ENCODE assay signal across 9 mouse cellular contexts in the genomic region with DNA sequence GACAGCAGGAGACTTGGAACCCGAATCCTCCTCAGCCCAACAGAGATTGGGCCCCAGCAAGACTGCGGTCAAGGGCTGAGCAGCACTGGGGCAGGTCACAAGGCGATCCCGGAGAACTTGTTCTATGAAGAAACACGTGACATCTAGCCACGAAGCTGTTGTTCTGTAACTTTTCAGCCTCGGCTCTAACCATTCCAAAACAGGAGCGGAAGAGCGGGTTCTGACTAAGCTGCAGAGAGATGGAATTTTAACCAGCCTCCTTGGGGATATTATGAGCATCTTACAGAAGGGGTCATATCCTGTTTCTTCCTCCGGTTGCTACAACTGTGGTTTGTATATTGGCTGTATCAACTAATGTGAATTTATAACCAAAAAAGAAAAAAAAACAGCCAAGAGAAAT. TPM values are rescaled to one million over a fixed set of nuclear protein-coding genes. Genes with fewer than 3 reads are reported as not detected.
DNase-seq lines count a peak whose midpoint lies in the region; ATAC-seq and TF ChIP-seq lines count a peak whose summit lies in the region.
"Had no signal": no experiment of that assay in that cellular context is flagged by ENCODE, and none has a peak within 500 bp of the region (broad histone marks: within the 10 kb centered on the region; RNA-seq: fewer than 3 reads in every experiment).

No protein-coding gene starts in this region.

- no peaks in the 10 kb centered on the region for H3K9me3 ChIP-seq in stomach, postnatal 0 days (ENCODE audit: control insufficient read depth, low read length)

- TF ChIP-seq EP300 in stomach, postnatal 0 days (optimal IDR thresholded peaks at IDR 0.05) = no peak

- H3K27ac ChIP-seq in stomach, postnatal 0 days (replicated peaks) = peak overlapping the region; percentile 70

- H3K4me2 ChIP-seq in stomach, postnatal 0 days (replicated peaks; ENCODE audit: low read depth) = peak overlapping the region; percentile 36; the same call in 1 of the 2 replicates

- no peak for TF ChIP-seq CTCF in stomach, postnatal 0 days (IDR thresholded peaks at IDR 0.05; ENCODE audit: low read depth)

- peak; percentile 49 for DNase-seq in gastrocnemius, adult 18-20 months (ENCODE audit: low spot score)
- DNase-seq in gastrocnemius, postnatal 10 days = no peak
- peak; percentile 9 for DNase-seq in ZHBTc4 (ENCODE audit: low read depth, low spot score)
- peak; percentile 58 for DNase-seq in gastrocnemius, postnatal 25 days
- DNase-seq in kidney, postnatal 25 days = peak; percentile 31 to 67
- peak; percentile 30 for DNase-seq in stomach, postnatal 0 days (ENCODE audit: low spot score)
- no peak for DNase-seq in cerebellum, adult 11-12 months
- no peak for DNase-seq in yolk sac, embryonic 10.5 days (ENCODE audit: low spot score)

- no peaks in the 10 kb centered on the region for H3K27me3 ChIP-seq in stomach, postnatal 0 days (ENCODE audit: control insufficient read depth, insufficient read depth, low read length)

- H3K4me1 ChIP-seq in stomach, postnatal 0 days (replicated peaks; ENCODE audit: control insufficient read depth, insufficient read depth) = no peaks in the 10 kb centered on the region

- 0 out of 2 replicates have a peak overlapping the region, but pooled peaks have one; percentile 6 for H3K4me3 ChIP-seq in stomach, postnatal 0 days (ENCODE audit: low read depth, low read length)

- peak; percentile 45 for ATAC-seq in stomach, postnatal 0 days (ENCODE audit: low FRiP score, low TSS enrichment)

- no peaks in the 10 kb centered on the region for H3K36me3 ChIP-seq in stomach, postnatal 0 days (ENCODE audit: control insufficient read depth, insufficient read depth, low read length)

- H3K9ac ChIP-seq in stomach, postnatal 0 days (ENCODE audit: low read length) = 0 out of 2 replicates have a peak overlapping the region, but pooled peaks have one; percentile 23

- WGBS in stomach, postnatal 0 days = 17% methylated on average over 10 of the region's 10 CpGs

RNA-seq across cellular contexts. Expression of a gene that starts 38.4 kb away (rescaled TPM):
- under 1 TPM in 1 of 2 experiments, not detected in 1; 0.21 TPM for total RNA-seq in gastrocnemius, adult 18-20 months (2021)
- total RNA-seq in gastrocnemius, postnatal 10 days (2021) = under 1 TPM; 0.14 TPM
- total RNA-seq in gastrocnemius, postnatal 25 days (2021) = not detected
- 0.06 TPM in 1 of 2 replicates, not detected in the other for polyA plus RNA-seq in stomach, postnatal 0 days (2015; fragmentation: Nextera tagmentation; extraction: Ambion mirVana)
- total RNA-seq: common myeloid progenitor, adult 5-6 weeks had no signal

Comparison
In these comparisons a context has a peak if more than half of its experiments do, and no peak if none do; other contexts are left out.
1. DNase-seq: peak in gastrocnemius, adult 18-20 months (single experiment), ZHBTc4 (single experiment), gastrocnemius, postnatal 25 days (single experiment), kidney, postnatal 25 days (2 of 2) and stomach, postnatal 0 days (single experiment); none in gastrocnemius, postnatal 10 days (single experiment), cerebellum, adult 11-12 months (single experiment) and yolk sac, embryonic 10.5 days (single experiment).